Mouse (Mus musculus) liver, adult 2 months (tissue): Measurements from ENCODE around the gene Nhsl1.

ENCODE experiments used
- CTCF ChIP-seq: fragments of 200-500 bp; IDR thresholded peaks from 2 replicates; pipeline ENCODE4 v1.5.1; 2011; ENCODE audit warnings: low read depth, low read length, control low read depth
- POLR2A ChIP-seq: fragments of 200-500 bp; IDR thresholded peaks from 2 replicates; pipeline ENCODE4 v1.6.1; 2011; ENCODE audit warnings: low read length, control low read depth; ENCODE audit not compliant: insufficient read depth; ENCODE audit errors: extremely low read depth

DNA sequence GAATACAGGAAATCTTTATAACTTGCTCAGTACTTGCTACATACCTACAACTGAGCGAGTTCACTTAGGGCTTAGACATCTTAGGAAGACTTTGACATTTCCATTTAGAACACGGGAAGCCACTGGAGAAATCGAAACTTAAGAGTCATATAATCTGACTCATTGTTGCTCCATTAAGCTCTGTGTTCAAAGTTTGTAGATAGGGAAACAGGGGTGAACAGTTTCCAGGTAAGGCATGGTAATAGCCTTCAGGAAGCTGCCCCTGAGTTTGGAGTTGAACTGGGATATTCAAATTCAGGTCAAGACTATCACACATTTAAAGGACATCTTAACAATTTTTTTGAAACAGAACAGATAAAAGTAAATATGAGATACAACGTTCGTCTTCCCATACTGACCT, 165.9 kb downstream of the Nhsl1 start:
- TF ChIP-seq POLR2A: no peak
- TF ChIP-seq CTCF: no peak
